Mouse (Mus musculus) CD4-positive naive resting alpha-beta T cell, adult 76 days (primary cell): ENCODE results near the gene Cxcl5. TPM values are rescaled to one million over a fixed set of nuclear protein-coding genes. Genes with fewer than 3 reads are reported as not detected.

Experiments
- total RNA-seq: library from RNA; stranded (reverse); gene quantifications from one replicate; pipeline ENCODE4 v1.2.4, GENCODE M21; 2023

Gene Cxcl5
- total RNA-seq, result not detected

DNA sequence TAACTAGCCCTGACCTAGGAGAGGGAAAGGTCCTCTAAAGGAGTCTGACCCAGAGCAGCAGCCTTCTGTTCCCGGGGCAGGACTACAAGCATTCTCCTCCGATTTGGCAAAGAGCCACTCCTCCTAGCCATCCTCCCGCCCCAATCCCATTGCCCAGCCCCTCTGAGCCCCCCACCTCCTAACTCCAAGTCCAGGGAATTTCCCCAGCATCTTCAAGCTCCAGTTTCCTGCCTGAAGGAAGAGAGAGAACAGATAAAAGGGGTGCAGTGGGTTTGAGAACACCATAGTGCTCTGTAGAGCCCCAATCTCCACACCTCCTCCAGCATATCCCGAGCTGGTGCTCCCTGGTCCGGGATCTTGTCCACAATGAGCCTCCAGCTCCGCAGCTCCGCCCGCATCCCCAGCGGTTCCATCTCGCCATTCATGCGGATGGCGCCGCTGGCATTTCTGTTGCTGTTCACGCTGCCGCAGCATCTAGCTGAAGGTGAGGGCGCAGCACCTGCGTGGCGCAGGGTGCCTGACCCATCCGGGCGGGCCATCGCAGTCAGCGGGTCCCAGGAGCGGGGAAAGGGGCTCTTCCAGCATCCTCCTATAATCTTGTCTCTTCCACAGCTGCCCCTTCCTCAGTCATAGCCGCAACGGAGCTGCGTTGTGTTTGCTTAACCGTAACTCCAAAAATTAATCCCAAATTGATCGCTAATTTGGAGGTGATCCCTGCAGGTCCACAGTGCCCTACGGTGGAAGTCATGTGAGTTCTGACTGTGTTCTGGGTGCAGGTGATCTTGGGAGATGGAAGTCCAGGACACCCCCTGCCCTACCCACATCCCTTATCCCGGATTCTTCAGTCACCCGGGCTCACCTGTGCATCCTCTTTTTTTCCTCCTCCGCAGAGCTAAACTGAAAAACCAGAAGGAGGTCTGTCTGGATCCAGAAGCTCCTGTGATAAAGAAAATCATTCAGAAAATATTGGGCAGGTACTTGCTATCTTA is at the start of gene Cxcl5:
Gene Cxcl5, plus strand, starts transcription at position 284 of the 989 bp plus-strand sequence.

DNA sequence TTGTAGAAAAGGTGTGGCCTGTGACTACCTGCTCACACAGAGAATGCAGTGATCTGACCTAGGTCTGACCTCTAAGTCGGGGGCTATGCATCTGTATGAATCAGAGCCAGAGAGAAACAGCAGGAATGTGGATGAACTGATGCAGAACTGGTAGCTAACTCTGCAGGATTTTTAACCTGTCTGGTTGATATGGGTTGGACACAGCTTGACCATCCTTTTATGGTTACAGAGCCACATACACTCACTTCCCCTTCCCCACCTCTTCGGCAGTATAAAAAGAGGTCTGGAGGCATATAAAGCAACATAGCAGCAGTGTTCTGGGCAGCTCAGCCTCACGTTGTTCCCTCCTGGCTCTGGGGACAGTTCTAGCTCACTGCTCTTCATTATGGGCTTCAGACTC is 9.1 kb downstream of the Cxcl5 start, which contains the start of gene Ppbp:
Gene Ppbp, plus strand, starts transcription at position 301 of the 400 bp plus-strand sequence.

GRCm38 (mm10) chr5:90771880-90772653 is 12.9 kb downstream of the Cxcl5 start, which contains the start of gene Pf4:
TSS of gene Pf4 (plus strand) at chr5:90772435.

DNA sequence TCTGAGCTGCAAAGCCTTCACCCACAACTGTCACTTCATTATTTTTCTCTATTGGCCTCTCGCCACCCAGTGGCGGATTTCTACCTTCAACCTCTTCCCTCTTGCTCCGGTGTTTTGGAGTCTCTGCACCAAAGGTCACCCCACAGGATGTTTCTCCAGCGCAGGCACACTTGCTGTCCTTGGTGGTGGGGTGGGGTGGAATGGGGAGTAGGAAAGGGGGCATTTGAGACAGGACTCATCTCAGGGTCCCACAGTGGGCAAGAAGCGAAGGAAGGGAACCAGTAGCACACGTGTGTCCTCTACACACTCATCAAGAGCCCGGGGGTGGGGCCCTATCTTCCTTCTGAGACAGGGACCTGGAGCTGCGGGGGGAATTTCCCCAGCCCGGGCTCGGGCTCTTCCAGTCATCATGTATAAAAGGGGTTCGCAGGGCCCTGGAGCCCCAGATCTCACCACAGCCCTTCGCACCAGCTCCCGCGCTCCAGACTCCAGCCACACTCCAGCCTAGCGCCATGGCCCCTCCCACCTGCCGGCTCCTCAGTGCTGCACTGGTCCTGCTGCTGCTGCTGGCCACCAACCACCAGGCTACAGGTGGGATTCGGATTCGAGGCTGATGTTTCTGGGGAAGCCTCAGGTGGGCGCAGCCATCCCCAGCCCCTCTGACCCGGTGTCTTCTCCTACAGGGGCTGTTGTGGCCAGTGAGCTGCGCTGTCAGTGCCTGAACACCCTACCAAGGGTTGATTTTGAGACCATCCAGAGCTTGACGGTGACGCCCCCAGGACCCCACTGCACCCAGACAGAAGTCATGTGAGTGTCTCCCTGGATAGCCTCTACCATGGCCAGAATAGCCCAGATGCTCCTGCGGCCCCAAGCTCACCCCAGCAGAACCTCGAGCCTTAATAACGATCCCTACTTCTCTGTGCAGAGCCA is 26.8 kb downstream of the Cxcl5 start, which contains the start of gene Cxcl3:
Gene Cxcl3, plus strand, starts transcription at position 445 of the 930 bp plus-strand sequence.

DNA sequence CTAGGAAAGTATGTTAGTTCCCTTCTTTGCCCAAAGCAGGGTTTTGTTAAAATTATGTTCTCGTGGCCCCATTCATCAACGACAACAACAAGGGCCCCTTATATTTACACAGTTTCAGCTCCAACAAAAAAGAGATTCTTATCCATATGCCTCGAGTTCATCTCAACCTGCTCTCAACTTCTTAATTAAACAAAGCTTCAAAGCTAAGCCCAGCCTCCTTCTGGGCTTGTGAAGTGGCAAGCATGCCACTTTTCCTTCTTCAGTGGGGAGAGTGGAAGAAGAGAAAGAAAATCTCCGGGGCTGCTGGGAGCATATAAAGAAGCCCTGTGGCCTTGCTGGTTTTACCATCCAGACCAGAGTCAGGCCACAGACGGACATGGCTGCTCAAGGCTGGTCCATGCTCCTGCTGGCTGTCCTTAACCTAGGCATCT is 35.0 kb downstream of the Cxcl5 start, which contains the start of gene Cxcl15:
Gene Cxcl15, plus strand, starts transcription at position 340 of the 431 bp plus-strand sequence.

Other genes with a start within 250 kb of the Cxcl5 start
- gene Afm, start 240.4 kb upstream of the Cxcl5 start, total RNA-seq, result not detected
- gene 5830473C10Rik, start 198.3 kb upstream of the Cxcl5 start, total RNA-seq, result not detected
- gene Rassf6, start 118.7 kb upstream of the Cxcl5 start, total RNA-seq, result 0.59 TPM
- gene Ppbp, start 9.2 kb downstream of the Cxcl5 start, total RNA-seq, result 4.5 TPM
- gene Pf4, start 13.1 kb downstream of the Cxcl5 start, total RNA-seq, result not detected
- not detected for gene Cxcl3, start 26.7 kb downstream of the Cxcl5 start, total RNA-seq
- not detected for gene Cxcl15, start 35.2 kb downstream of the Cxcl5 start, total RNA-seq
- gene Cxcl1, start 131.9 kb downstream of the Cxcl5 start, total RNA-seq, result 0.29 TPM
- gene Cxcl2, start 144.5 kb downstream of the Cxcl5 start, total RNA-seq, result 11.2 TPM
- 6.1 TPM for gene Mthfd2l, start 171.8 kb downstream of the Cxcl5 start, total RNA-seq